Mouse (Mus musculus): Measurements from ENCODE around the gene Cpne1. TPM values are rescaled to one million over a fixed set of nuclear protein-coding genes. Genes with fewer than 3 reads are reported as not detected.

Gene Cpne1
- polyA plus RNA-seq (2012; rRNA removed; ENCODE audit: low replicate concordance): 88.5 and 117 TPM in 2 replicates

DNA sequence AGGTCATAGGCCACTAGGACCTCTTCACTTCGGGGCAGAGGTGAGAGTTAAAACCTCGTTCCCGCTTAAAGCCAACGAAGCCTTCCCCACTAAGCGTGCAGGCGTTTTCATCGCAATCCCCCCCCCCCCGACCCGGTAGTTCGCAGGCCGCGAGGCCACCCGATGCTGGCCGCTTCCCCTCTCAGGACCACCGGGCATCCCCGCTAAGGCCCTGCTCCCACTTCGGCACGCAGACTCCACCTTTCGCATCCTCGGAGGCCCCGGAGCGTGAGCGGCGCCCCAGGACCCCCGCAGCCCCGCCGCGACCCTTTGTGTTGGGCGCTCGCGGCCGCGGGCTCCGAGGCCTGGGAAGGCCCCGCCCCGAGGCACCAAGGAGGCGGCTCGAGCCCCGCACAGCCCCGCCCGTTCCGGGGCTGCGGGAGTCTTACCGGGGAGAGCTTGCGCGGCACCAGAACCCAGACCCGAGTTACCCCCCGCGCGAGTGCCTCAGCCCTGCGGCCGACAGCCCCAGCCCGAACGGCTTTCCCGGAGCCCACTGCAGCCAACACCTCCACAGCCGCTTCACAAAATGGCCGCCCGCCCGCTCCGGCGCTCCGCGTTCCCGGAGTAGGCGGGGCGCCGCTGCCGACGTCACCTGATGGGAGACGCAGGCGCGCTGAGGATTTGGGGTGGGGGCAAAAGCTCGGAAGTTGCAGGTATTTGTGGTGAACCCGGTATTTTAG is at the start of gene Cpne1, which contains the start of gene Rbm12:
TSS of gene Cpne1 (minus strand) at position 608 of the 722 bp plus-strand sequence.
TSS of gene Rbm12 (minus strand) at position 621 of the 722 bp plus-strand sequence.

DNA sequence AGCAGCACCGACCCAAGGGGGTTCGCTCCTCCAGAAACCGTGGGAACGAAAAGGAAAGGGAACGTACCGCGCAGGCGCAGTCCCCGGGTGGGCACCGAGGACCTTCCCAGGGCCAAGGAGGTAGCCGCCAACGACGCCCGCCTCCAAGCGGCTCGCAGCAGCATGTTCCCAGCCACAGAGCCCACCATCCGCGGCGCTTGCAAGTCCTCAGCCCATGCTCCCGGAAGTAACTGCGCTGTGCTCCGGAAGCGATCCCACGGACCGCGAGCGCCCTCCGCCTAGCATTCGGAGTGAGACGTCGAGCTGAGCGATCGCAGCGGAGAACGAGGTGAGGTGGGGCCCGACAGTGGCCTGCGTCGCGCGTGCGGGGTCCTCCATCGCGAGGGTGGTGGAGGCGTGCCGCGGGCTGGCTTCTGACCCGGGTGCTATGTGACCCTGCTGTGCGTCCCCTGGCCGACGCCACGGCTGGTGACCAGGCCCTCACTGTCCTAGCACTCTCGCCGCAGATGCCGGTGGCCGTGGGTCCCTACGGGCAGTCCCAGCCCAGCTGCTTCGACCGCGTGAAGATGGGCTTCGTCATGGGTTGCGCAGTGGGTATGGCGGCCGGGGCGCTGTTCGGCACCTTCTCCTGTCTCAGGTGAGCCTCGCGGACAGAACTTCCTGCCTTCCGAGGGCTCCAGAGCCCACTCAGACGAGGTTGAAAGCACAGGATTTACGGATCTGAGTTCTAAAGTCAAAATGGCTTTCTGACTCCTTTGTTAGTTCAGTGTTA is 32.4 kb upstream of the Cpne1 start, which contains the start of the genes Romo1 and Nfs1:
TSS of gene Romo1 (plus strand) at position 87 of the 772 bp plus-strand sequence.
TSS of gene Nfs1 (minus strand) at position 234 of the 772 bp plus-strand sequence.

DNA sequence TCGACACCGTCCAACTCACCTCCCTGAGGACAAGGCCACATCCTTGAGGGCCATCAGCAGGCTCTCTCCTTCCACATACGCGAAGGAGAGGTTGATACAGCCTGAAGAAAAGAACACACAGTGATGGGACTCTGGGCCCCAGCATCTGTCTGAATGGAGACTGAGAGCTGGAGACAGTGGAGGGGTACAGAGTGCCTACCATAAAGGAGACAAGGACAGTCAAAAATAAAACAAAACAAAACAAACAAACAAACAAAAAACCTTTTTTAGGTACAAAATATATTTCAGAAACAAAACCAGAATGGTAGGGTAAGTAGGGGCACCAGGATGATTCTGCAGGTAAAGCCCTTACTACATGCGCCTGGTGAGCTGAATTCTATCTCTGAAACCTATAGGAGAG is 15.2 kb upstream of the Cpne1 start, which contains the start of gene Gm28036:
TSS of gene Gm28036 (minus strand) at position 101 of the 400 bp plus-strand sequence.

DNA sequence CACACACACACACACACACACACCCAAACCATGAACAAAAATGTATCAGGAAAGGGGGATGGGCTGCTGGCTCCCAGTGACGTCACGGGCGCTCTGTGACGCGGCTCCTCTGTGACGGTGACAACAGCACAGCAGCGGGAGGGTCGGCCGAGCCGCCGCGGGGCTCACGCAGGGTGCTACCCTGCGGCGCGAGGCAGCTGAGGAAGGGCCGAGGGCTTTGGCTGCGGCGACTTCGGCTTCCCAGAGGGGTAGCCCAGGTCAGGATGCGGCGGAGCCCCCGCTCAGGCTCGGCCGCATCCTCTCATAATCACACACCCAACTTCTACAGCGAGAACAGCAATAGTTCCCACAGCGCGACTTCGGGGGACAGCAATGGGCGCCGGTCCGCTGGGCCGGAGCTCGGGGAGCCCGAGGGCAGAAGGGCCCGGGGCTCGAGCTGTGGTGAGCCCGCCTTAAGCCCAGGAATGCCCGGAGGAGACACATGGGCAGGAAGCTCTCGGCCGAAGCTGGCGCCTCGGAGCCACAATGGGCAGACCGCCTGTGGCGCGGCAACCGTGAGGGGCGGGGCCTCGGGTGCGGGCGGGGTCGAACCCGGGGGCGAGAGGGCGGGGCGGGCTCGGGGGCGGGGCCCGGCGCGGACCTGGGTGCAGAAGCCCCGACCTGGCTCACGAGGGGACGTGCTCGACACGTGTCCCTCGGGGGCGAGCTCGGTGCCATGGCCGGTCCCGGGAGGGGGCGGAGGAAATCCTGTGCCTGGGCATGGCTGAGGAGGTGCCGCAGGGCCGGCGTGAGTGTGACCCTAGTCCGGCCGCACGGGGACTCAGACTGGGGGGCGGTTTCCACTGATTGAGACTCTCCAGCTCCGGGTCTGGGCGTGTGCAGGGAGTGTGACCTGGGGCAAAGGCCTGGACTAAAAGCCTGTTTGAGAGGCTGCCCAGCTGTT is 46.4 kb downstream of the Cpne1 start, which contains the start of gene Spag4:
TSS of gene Spag4 (plus strand) at position 77 of the 943 bp plus-strand sequence.

DNA sequence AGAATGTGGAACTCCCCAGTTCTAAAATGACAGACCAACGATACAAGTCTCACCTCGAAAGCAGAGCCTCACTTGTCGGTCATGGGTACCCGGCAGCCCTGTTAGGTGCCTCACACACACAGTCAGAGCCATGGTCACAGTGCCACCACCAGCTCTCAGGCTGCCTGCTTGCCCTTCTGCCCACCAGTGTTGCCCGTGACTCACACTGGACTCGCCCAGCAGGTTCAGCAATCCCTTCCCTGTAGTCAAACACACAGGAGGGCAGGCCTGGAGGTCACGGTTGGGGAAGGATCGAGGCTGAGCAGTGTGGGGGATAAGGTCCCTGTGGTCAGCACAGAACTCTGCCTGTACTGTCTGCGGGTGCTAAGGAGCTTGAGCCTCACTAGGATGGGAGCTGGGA is 58.9 kb downstream of the Cpne1 start, which contains the start of gene Fer1l4:
TSS of gene Fer1l4 (minus strand) at position 132 of the 400 bp plus-strand sequence.

Other genes starting within 250 kb of the Cpne1 start
- 17.9 and 69.2 TPM in 2 replicates for gene Uqcc1, start 181.7 kb downstream of the Cpne1 start, polyA plus RNA-seq (2012; rRNA removed; ENCODE audit: low replicate concordance)
- gene Gm15557, start 171.2 kb downstream of the Cpne1 start, polyA plus RNA-seq (2012; rRNA removed; ENCODE audit: low replicate concordance): not detected in 2 replicates
- 0.63 and 1.0 TPM in 2 replicates for gene Gdf5, start 166.6 kb downstream of the Cpne1 start, polyA plus RNA-seq (2012; rRNA removed; ENCODE audit: low replicate concordance)
- 10.2 and 10.8 TPM in 2 replicates for gene Cep250, start 155.5 kb downstream of the Cpne1 start, polyA plus RNA-seq (2012; rRNA removed; ENCODE audit: low replicate concordance)
- 2.4 and 6.7 TPM in 2 replicates for gene 6430550D23Rik, start 104.0 kb downstream of the Cpne1 start, polyA plus RNA-seq (2012; rRNA removed; ENCODE audit: low replicate concordance)
- gene Ergic3, start 103.9 kb downstream of the Cpne1 start, polyA plus RNA-seq (2012; rRNA removed; ENCODE audit: low replicate concordance): 195 and 238 TPM in 2 replicates
- 6.6 and 7.5 TPM in 2 replicates for gene Fer1l4, start 59.0 kb downstream of the Cpne1 start, polyA plus RNA-seq (2012; rRNA removed; ENCODE audit: low replicate concordance)
- 4.6 and 6.2 TPM in 2 replicates for gene Spag4, start 46.8 kb downstream of the Cpne1 start, polyA plus RNA-seq (2012; rRNA removed; ENCODE audit: low replicate concordance)
- 9.4 and 17.0 TPM in 2 replicates for gene Rbm12, start within 50 bp of the Cpne1 start, polyA plus RNA-seq (2012; rRNA removed; ENCODE audit: low replicate concordance)
- gene Gm28036, start 15.1 kb upstream of the Cpne1 start, polyA plus RNA-seq (2012; rRNA removed; ENCODE audit: low replicate concordance): 2.4 and 4.8 TPM in 2 replicates
- 181 and 383 TPM in 2 replicates for gene Romo1, start 32.1 kb upstream of the Cpne1 start, polyA plus RNA-seq (2012; rRNA removed; ENCODE audit: low replicate concordance)
- 67.7 and 98.0 TPM in 2 replicates for gene Nfs1, start 32.2 kb upstream of the Cpne1 start, polyA plus RNA-seq (2012; rRNA removed; ENCODE audit: low replicate concordance)
- gene Rbm39, start 68.3 kb upstream of the Cpne1 start, polyA plus RNA-seq (2012; rRNA removed; ENCODE audit: low replicate concordance): 34.1 and 83.0 TPM in 2 replicates
- gene Phf20, start 84.5 kb upstream of the Cpne1 start, polyA plus RNA-seq (2012; rRNA removed; ENCODE audit: low replicate concordance): 16.7 and 22.2 TPM in 2 replicates
- 1.6 TPM in 2 replicates for gene Cnbd2, start 200.3 kb upstream of the Cpne1 start, polyA plus RNA-seq (2012; rRNA removed; ENCODE audit: low replicate concordance)
- 66.7 and 462 TPM in 2 replicates for gene Scand1, start 200.7 kb upstream of the Cpne1 start, polyA plus RNA-seq (2012; rRNA removed; ENCODE audit: low replicate concordance)